Mouse (Mus musculus) small intestine, adult 2 months (tissue): Measurements from ENCODE around the gene Them7.

ENCODE experiments used
- CTCF ChIP-seq: fragments of 200-500 bp; IDR thresholded peaks from 2 replicates; pipeline ENCODE4 v1.5.1; 2012; ENCODE audit warnings: low read depth, mild to moderate bottlenecking, control low read depth, inconsistent platforms, low read length, moderate library complexity, mixed read lengths; ENCODE audit not compliant: insufficient replicate concordance, insufficient read length; ENCODE audit errors: extremely low read depth
- POLR2A ChIP-seq: fragments of 200-500 bp; IDR thresholded peaks from 2 replicates; pipeline ENCODE4 v1.6.1; 2012; ENCODE audit warnings: low read depth, mild to moderate bottlenecking, control low read depth, inconsistent platforms, low read length, moderate library complexity

DNA sequence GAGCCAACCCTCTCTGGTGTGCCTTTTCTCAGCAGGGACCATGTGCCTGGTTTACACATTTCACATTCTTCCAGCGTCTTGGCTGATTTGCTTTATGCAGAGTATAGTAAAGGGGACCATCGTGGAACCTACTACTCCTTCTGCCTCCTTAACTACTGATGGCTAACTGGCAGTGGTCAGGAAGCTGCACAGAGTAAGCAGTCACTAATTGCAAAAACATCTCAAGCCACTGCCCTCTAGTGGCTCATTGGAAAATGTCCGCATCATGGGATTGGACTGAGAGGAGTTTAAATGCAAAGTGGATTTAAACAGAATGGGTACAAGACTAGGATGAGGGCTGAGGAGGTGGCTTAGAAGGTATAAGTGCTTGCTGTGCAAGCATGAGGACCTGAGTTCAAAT, 14.7 kb downstream of the Them7 start:
- TF ChIP-seq CTCF, result no peak
- TF ChIP-seq POLR2A, result no peak
